Mouse (Mus musculus) frontal cortex, adult (tissue): ENCODE measurements at regions not wholly inside any gene's neighbourhood (a gene's known extent, or its start where the extent isn't known, plus 50 kb on each side); places are given as distances from the start of the nearest gene placed in this dataset.
A peak's percentile ranks its signal among the peaks of the same experiment; 100 is the strongest.

ENCODE experiments used
- ATAC-seq: cut with Nextera tagmentation; 2 replicates; pipeline ENCODE4 v1.9.2; 2017; ENCODE audit warnings: mild to moderate bottlenecking, moderate library complexity, mixed read lengths; ENCODE audit not compliant: low TSS enrichment

GRCm38 (mm10) chr5:132956184-132956583, 413.0 kb upstream of the Auts2 start:
- no peak for ATAC-seq

- peak; percentile 92 for ATAC-seq
These were observed 411.9 kb upstream of the Auts2 start for GRCm38 (mm10) chr5:132955051-132955450.

- ATAC-seq = peak; percentile 90
These were observed 390.4 kb upstream of the Auts2 start for GRCm38 (mm10) chr5:132933439-132933980.

GRCm38 (mm10) chr5:132929955-132930354, 386.8 kb upstream of the Auts2 start:
- ATAC-seq = peak; percentile 66; the same call in 1 of the 2 replicates

- ATAC-seq = no peak
These were observed 380.2 kb upstream of the Auts2 start for GRCm38 (mm10) chr5:132923365-132923764.

- ATAC-seq = no peak
These were observed 365.9 kb upstream of the Auts2 start for GRCm38 (mm10) chr5:132909056-132909455.

- ATAC-seq = no peak
These were observed 365.1 kb upstream of the Auts2 start for GRCm38 (mm10) chr5:132908220-132908619.

- peak; percentile 99 for ATAC-seq
These were observed 349.4 kb upstream of the Auts2 start for GRCm38 (mm10) chr5:132892591-132892990.

- no peak; the same call in 1 of the 2 replicates for ATAC-seq
These were observed 341.0 kb upstream of the Auts2 start for GRCm38 (mm10) chr5:132884130-132884529.

GRCm38 (mm10) chr5:132882291-132882690, 339.1 kb upstream of the Auts2 start:
- no peak for ATAC-seq

GRCm38 (mm10) chr5:132881170-132881569, 338.0 kb upstream of the Auts2 start:
- peak; percentile 82; the same call in 1 of the 2 replicates for ATAC-seq

GRCm38 (mm10) chr5:132876336-132876840, 333.2 kb upstream of the Auts2 start:
- no peak for ATAC-seq

- ATAC-seq = no peak
These were observed 315.8 kb upstream of the Auts2 start for GRCm38 (mm10) chr5:132858846-132859510.

- ATAC-seq = no peak
These were observed 312.7 kb upstream of the Auts2 start for GRCm38 (mm10) chr5:132855619-132856510.

- no peak for ATAC-seq
These were observed 307.6 kb upstream of the Auts2 start for GRCm38 (mm10) chr5:132850770-132851169.

GRCm38 (mm10) chr5:132848086-132848485, 304.9 kb upstream of the Auts2 start:
- ATAC-seq = no peak

GRCm38 (mm10) chr5:132843284-132843683, 300.1 kb upstream of the Auts2 start:
- no peak for ATAC-seq

GRCm38 (mm10) chr5:132841794-132842193, 298.6 kb upstream of the Auts2 start:
- ATAC-seq = no peak

- ATAC-seq = no peak
These were observed 294.3 kb upstream of the Auts2 start for GRCm38 (mm10) chr5:132837420-132837819.

GRCm38 (mm10) chr5:132828993-132829392, 285.8 kb upstream of the Auts2 start:
- no peak for ATAC-seq

GRCm38 (mm10) chr5:132827555-132828333, 284.6 kb upstream of the Auts2 start:
- ATAC-seq = peak; percentile 59

- no peak for ATAC-seq
These were observed 282.9 kb upstream of the Auts2 start for GRCm38 (mm10) chr5:132826009-132826408.
